Mouse (Mus musculus) brain, adult 2 months (tissue): ENCODE measurements at regions not wholly inside any gene's neighbourhood (a gene's known extent, or its start where the extent isn't known, plus 50 kb on each side); places are given as distances from the start of the nearest gene placed in this dataset.

Experiments
- DNase-seq: peaks from one replicate; pipeline ENCODE4 v3.0.0; 2011; ENCODE audit warnings: low read depth, low spot score

DNA sequence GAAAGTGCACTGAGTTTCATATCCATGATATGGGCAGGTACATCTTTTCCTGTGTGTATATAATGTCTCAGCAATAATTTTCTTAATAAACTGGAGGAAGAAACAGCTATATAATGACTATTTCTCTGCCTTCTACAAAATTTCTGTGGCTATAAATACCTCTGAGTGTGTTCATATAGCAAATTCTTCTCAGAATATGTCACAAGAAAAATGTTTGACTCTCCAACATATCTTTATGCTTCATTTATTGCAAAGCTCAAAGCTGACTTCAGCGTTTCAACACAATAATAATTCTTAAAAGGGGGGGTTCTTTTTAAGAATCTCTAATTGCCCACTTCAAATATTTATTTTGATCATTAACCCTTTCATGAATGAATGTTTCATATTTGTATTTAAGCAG lies 310.0 kb upstream of the Paip1 start:
- DNase-seq: no peak

DNA sequence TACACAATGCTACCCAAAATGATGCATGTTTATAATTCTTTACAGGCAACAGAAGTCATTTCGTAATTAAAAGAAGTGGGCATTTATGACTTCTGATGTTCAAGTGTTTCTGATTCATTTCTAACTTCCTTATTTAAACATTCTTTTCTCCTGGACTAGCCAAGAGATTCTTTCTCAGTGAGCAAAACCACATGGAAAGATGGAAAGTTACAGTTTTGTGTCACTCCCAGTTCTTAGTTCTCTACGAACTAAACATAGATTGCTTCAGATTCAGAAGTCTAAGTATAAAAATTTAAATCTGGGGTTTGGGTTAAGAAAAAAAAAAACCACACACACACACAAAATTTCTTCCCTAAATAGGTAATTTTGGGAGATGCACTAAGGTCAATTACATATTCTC lies 288.0 kb upstream of the Paip1 start:
- peak; percentile 12 for DNase-seq

DNA sequence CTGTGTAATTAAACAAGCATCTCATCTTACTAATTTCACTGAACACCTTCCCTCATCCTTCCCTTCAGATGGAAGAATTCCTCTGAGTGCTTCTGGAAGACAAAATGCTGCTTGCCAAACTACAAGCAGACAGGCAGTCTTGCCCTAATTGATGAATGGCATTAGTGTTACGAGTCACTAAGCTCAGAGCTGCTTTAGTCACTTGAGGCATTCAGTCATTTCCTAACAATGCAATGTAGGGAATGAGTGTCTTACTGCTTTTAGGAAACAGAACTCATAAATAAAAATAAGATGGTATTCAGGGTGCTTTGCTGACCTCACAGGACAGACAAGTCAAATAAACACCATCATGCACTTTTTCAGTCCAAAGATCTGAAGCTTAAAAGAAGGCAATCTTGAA lies 285.1 kb upstream of the Paip1 start:
- DNase-seq: peak; percentile 16

DNA sequence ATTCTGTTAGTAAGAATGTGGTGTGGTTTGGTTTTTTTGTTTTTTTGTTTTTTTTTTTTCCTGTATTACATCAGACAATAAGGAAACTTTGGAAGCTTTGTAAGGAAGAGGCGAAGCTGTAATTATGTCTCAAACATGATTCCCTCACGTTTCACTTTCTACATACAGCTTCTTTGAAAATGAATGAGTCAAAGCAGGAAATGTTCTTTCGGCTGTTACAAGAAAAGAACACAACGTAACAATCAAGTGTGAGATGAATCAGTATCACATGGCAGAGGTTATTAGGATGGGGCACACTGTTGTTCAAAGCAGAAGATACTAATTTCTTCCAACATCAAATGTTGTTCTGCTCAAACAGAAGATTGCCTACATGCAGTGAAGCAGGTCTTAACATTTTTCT lies 282.7 kb upstream of the Paip1 start:
- DNase-seq: no peak

DNA sequence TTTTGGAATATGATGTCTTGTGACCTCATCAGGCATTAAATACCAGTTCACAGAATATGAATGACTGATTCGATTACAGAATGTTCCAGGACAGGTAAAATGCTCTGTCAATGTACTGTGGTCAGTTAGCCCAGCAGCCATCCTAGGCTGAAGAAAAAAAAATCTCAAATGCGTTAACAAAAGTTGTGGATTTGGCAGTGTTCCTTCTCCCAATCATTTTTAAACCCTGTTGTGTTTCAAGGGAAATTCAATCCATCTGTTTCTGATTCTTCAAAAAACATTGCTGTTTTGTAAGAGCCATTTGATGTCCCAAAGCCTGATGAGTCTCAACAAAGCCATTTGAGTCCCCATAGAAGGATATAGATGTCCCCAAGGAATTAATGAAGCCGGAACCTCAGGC lies 280.7 kb upstream of the Paip1 start:
- peak; percentile 2 for DNase-seq

DNA sequence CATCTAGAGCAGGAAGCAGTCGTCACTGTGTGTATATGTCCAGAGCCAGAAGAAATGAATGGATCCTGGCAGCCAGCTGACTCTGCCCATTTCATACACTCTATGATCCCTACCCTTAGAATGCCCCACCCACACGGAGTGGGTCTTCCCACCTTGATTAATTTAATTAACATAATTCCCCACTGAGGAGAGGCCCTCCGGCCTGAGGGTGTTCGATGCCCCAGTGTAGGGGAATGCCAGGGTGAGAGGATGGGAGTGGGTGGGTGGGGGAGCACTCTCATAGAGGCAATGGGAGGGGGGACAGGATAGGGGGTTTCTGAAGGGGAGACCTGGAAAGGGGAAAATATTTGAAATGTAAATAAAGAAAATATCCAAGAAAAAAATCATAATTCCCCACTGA lies 279.3 kb upstream of the Paip1 start:
- DNase-seq: no peak

DNA sequence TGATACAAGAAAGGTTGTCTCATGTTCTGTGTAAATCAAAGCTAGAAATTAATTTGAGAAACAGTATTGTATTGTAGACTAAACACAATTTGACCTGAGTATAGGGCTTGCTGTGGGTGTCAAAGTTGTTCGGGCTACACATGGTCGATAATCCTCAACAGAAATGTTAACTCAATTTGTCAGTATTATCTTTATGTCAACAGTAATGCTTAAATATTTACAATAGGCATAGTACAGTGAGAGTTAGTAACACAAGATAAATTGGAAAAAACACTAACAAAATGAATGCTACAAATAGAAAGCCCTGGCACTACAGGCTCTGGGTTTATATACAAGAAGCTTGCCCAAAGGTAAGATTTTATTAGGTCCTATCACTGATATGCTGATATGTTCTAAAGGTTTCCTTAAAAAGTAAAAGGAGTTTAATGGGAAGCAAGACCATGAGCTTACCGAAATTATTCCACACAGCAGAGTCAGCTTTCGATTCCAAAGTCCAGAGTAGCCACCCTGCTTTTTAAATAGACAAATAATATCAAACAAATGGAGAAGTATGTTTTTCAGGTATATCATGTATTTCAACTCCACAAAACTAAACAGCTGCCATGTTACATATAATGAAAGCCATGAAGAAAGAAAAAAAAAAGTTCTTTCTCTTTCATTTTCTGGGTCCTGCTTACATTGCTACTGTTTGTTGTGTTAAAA lies 277.4 kb upstream of the Paip1 start:
- DNase-seq: no peak

DNA sequence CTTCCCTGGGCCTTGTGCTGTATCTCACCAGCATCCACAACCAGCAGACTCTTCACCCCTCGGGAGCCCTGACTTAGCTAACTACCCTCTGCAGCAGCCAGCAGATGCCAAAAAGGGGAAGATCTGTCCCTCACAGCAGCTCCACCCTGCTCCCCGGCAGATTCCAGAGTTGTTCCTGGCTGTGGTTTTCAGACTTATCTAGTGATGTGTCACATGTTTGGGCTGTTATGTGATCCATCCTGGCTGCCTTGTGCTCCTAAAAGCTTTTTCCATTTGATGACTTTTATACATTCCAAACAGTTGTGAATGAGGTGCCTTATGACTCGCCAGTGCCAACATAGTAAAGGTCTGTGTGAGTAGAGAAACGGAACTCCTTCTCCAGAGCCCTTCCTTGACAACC lies 250.6 kb upstream of the Paip1 start:
- DNase-seq: no peak

DNA sequence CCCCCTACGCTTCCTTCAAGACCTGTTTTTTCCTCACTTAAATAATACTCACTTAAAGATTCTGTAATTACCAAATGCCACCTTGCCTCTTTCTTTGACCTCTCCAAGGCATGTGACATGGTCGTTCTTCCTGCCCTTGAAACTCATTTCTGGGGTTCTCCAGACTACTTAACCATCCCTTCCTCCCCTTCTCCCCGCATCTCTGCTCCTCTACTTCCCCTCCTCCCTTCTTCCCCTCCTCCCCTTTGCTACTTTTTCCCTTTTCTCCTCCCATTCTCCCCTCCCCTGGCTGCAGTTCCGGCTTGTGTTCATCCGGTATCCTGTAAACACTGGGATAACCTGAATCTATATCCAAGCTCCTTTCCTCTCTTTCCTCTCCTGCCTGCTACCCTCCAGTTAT lies 250.2 kb upstream of the Paip1 start:
- no peak for DNase-seq

DNA sequence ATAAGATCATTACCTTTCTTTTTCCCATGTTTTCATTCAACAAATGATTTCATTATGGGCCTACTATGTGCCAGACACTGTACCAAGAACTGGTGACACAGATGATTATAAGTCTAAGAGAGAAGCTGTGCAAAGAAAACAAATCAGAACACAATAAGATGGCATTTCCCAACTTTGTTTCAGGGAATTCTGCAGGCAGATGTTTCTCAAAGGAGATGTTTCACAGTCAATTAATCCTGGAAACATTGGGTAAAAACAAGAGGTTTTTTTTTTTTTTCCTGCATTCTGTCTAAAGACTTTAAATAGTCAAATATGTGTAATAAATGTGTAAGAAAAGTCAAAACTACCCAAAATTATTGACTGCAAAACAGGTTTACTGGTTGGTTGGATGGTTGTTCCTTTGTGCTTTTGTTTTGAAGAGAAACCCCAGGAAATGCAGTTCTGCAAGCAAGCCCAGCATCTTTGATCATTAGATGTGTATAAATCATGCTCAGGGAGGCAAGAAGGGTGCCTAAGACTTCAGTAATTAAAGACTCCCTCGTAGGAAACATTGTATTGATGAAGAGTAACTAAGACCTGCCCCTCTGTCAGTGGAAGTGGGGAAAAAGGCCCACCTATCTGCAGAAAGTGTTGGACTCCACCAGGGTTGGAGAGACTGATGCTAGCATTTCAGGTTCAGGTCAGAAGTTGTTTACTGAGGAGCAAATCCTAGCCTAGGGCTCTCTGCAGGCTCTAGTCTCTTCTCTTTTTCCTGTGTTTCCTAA lies 249.1 kb upstream of the Paip1 start:
- DNase-seq: no peak

DNA sequence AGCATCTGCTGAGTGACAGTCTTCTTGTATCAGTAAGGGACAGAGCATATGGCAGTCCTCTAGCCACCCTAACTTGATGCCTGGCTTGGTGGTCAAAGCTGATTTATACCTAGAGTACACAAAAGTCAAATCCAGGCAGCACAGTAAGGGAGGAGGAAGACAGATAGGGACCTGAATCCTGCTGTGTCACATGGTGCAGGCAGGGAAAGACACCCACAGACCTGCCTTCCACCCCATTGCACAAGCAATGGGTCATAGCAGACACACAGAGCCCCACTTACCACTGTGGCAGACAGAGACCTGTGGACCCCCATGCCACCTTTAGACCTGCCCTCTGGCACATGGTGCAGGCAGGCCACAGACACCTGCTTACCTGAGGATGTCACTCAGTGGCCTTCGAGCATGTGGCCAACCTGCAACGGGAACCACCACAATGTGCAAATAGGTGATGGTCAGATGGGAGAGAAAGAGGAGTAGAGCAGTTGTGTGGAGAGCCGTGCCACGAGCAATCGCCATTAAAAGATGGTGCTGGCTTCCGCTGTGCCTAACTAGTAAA lies 244.0 kb upstream of the Paip1 start:
- DNase-seq: no peak

DNA sequence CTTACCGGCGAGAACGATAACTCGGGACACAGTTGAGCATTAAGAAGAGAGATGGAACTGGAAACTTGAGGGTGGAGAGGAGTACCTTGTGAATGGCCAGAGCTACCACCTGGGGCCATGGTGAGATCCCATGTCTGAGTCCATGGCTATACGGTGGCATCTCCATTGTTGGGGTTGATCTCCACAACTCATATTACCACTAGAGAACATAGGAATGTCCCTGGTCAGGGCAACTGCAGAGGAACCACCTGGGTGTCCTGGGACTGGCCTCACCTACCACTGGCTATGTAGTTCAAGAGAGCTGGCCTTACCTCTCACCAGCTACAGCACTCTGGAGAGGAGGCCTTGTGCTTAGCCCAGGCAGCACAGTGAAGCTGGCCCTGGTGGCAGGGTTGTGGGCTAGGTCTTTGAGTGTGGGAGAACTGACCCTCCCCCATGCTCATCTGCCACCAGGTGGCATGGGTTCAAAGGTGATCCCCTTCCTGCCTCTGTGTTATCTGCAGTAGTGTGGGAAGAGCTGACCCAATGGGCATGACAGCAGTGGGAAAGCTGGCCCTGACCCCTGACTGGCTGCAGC lies 242.7 kb upstream of the Paip1 start:
- DNase-seq: no peak

DNA sequence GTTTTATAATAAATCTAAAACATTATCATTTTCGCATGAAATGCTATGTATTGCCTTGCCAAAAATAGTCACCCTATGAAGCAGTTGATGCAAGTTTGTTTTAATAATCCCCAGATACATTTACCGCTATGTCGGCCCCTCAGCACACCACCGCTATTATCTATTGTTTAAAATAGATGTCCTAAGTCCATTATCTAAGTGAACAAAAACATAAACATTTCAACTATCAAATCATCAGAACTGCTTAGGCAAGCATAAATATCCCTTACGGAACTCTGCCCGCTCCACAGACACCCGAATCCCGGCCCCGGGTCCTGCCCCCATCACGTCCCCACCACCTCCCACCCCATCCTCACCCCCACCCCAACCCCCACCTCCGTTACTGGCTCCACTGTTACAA lies 196.8 kb upstream of the Paip1 start:
- DNase-seq: no peak

DNA sequence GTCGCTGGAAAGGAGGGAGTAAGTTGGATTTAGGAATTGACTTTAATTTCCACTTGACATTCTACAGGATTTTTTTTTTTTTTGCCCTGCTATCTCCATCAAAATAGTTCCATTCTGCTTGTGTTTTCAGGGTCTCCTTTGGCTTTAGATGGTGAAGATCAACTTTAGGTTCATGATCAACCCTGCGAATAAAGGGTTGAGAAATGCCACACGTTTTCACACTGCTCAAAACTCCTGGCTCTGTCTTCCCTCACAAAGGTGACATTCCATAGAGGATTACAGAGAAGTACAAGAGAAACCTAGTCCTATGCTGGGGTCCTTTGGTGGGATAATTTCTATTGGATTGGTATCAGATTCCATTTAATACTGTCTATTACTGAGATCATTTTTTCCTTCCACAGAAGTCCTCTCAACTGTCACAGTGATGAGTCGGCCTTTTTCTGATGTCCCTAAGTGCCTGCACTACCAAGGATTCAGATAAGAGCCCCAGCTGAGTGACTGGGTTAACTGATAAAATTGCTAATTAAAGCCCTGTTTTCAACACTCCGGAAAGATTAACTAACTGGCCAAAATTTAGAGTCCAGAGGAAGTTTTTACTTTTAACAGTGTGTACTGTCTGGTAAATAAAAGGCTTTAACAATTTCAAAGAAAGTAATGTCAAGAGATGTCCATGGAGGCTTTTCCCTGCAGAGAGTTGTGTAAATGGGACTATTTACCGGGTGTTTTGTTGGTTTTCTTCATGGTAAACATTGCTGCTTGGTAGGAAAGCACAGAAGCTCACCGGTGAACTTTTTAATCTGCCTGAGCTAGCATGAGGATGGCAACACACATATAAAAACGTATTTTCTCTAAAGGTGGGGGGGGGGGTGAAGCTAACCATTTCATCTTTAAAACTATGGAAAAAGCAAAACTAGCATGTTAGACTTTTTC lies 196.0 kb upstream of the Paip1 start:
- DNase-seq: no peak

DNA sequence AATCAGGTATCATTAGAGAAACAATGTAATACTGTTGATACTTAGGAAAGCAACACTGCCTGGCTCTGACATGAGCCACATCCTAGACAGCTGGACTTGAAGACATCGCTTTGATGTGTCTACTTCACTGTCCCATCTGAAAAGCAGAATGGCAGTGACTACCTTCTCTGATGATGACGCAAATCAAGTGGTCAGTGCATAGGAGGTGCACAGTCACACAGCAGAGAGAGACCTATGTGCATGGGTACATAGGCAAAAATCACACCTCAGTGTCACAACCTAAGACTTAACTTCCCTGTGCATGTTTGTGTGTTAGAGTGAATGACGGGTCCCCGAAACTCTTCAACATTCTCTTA lies 195.4 kb upstream of the Paip1 start:
- DNase-seq: no peak

DNA sequence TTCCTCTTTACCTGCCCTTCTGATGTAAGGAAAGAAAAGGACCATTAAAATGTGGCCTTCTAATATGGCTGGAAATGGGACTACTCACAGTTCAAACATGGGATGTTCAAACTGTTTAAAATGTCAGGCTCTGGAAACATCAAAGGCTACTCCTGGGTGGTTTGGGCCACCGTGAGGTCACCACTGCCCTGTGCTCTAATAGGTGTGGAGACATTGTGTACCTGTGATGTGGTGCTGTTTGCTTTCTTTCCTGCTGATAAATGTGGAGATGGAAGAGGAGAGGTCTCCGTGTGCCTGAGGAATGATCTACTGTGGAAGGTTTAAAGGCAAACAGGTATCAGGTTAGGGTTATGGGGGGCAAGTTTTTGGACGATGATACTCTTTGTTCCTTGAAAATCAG lies 194.5 kb upstream of the Paip1 start:
- no peak for DNase-seq

DNA sequence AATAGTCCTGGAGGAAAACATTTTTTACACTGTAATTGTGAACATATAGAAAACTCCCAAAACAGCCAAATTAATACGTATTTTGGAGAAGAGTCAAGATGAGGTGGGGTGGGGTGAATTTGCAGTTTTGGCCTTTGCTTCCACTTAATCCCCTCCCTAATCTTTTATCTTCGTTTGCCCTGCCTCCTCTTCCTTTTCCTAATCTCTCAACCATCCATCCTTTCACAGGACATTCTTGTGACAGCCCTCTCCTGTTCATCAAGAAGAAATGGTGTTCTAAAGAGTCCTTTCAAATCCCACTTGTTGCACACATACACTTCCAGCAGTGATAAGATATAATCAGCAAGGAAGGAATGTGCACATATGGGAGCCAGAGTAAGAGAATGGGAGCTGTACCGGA lies 186.0 kb upstream of the Paip1 start:
- DNase-seq: no peak

DNA sequence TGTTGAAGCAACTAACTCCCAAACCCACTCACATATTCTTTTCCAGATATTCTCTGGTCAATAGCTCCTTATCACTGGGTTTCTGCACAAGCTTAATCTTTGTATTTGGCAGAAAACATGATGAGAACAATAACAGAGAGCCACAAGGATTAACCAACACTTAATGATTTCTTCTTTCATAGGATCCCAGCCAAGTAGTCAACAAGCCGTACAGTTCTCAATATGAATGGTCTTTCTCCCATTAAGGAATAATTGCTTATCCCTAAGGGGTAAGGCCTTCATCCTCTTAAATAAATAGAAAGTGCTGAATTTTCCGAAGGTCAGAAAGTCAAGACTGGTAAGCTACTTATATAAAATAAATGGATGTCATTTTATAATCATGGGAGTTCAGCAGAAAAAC lies 181.3 kb upstream of the Paip1 start:
- DNase-seq: no peak

DNA sequence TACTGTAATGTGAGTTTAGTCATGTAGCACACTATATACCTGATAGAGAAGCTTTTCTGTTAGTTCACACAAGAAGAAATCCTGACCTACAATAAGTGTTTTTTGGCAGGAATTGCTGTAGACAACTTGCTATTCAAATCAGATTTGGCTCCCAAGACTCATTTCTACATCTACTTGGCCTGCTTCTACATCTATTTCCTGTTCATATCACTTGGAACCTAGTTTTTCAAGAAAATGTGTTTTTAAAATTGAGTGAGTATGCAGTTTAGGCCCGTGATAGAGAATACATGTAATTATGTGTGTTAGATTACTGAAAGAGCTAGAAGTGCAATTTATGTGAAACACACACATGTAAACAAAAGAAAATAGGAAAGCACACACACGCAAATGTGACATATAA lies 176.4 kb upstream of the Paip1 start:
- DNase-seq: peak; percentile 12

DNA sequence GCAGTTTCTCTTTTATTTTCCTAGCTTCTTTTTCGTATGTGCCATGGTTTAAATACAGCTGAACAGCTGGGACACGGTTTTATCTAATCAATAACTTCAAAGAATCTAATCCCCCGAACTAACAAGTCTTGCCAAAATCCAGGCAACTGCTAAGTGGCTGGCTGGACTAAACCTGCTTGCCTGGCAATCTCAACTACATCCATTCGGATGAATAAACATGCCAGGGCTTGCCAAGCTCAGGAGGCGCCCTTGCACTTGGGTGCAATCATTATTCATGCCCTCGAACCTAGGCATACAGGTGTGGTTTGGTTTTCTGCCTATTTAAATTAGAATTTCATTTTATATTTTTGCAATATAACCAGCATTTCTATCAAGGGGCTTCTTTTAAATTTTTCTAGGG lies 172.1 kb upstream of the Paip1 start:
- DNase-seq: no peak

DNA sequence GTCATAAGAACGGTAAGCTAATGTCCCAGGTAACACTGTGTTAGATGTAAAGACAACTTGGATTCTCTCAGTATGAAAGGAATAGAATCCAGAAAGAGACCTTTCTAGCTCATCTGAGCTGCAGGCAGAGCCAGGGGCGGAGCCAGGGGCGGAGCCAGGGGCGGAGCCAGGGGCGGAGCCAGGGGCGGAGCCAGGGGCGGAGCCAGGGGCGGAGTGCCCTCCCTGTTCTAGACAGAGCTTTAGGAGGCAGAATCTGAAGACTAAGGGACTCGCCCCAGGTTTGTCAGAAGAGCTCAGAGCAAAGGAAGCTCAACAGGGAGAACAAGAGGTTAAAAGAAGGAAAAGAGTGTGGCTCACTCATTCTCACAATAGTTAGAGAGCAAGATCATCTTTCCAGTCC lies 169.9 kb upstream of the Paip1 start:
- DNase-seq: no peak

DNA sequence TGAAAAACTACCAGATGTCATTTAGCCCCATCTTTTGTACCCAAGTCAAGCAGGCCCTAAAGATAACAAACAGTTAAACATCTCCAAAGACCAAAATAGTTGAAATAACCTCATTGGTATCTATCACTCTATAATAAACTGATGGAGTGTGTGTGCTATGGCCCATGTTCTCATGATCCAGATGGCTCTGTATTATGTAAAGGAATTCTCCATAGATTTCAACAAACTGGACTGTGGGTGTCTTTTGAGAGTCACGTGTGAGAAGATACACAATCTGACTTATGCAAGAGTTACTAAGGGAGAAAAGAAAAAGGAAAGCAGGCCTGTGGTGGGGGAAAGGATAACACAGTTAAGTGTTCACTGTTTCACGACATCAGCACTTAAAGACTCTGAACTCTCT lies 164.8 kb upstream of the Paip1 start:
- DNase-seq: no peak
